Mouse (Mus musculus) bone marrow, adult 2 months (tissue): ENCODE measurements around the gene Eef1a2.

Experiments used
- CTCF ChIP-seq: fragments of 200-500 bp; IDR thresholded peaks from 2 replicates; pipeline ENCODE4 v1.5.1; 2011; ENCODE audit warnings: low read length, control low read depth; ENCODE audit not compliant: control insufficient read depth, insufficient read depth
- POLR2A ChIP-seq: fragments of 200-500 bp; IDR thresholded peaks from 2 replicates; pipeline ENCODE4 v1.6.1; 2011; ENCODE audit warnings: low read depth, mild to moderate bottlenecking, control low read depth, low read length, borderline replicate concordance; ENCODE audit not compliant: control insufficient read depth

DNA sequence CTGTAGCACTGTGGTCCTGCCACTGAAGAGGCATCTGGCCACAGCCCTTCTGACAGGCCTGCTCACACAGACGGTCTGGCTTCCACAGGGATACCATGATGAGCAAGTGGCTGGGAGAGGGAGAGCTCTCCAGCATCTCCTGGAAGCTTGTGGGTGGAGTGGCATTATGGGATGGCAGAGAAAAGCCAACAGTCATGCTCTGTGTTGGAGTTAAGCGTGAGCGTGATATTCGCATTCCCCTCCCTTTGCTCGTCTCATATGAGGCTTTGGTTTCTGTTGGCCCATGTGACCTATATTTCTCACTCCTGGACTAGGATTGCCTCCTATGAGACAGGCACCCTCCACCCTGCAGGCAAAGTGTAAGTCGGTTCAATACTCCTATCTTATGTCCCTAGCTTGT lies 6.5 kb downstream of the Eef1a2 start:
- no peak for TF ChIP-seq CTCF
- TF ChIP-seq POLR2A = no peak
